Mouse (Mus musculus) midbrain, embryonic 12.5 days (tissue): ENCODE results near the gene Gm47969. TPM values are rescaled to one million over a fixed set of nuclear protein-coding genes. Genes with fewer than 3 reads are reported as not detected.

Experiments used
- ATAC-seq: fragments of 200-750 bp; cut with Nextera tagmentation; 2 replicates; pipeline ENCODE4 v1.8.0; 2017; ENCODE audit warnings: low read depth, moderate TSS enrichment, moderate library complexity; ENCODE audit not compliant: low FRiP score
- H3K27ac ChIP-seq: fragments of 300-500 bp; sonication (generic); replicated peaks from 2 replicates; pipeline ENCODE4 v1.5.1; 2016; ENCODE audit warnings: mild to moderate bottlenecking
- H3K27me3 ChIP-seq: fragments of 300-500 bp; sonication (generic); 2 replicates; pipeline ENCODE4 v1.6.1; 2016; ENCODE audit warnings: mild to moderate bottlenecking
- H3K36me3 ChIP-seq: fragments of 300-500 bp; sonication (generic); 2 replicates; pipeline ENCODE4 v1.6.1; 2016
- H3K4me1 ChIP-seq: fragments of 300-500 bp; sonication (generic); 2 replicates; pipeline ENCODE4 v1.6.1; 2016
- H3K4me2 ChIP-seq: fragments of 300-500 bp; sonication (generic); replicated peaks from 2 replicates; pipeline ENCODE4 v1.6.1; 2016; ENCODE audit warnings: mild to moderate bottlenecking, moderate library complexity
- H3K4me3 ChIP-seq: fragments of 300-500 bp; sonication (generic); 2 replicates; pipeline ENCODE4 v1.5.1; 2016; ENCODE audit warnings: mild to moderate bottlenecking
- H3K9ac ChIP-seq: fragments of 300-500 bp; sonication (generic); replicated peaks from 2 replicates; pipeline ENCODE4 v1.6.1; 2016; ENCODE audit warnings: mild to moderate bottlenecking, moderate library complexity
- H3K9me3 ChIP-seq: fragments of 300-500 bp; sonication (generic); 2 replicates; pipeline ENCODE4 v1.6.1; 2016; ENCODE audit warnings: mild to moderate bottlenecking
- WGBS: fragments of 180-500 bp; shearing (Covaris S2); methylation state at CpG from one replicate; pipeline ENCODE4 v1.1.7; 2016; 5-methylcytosine and 5-hydroxymethylcytosine counted together
- polyA plus RNA-seq: library from polyadenylated mRNA; unstranded; fragments of >200 nt; fragmentation: Nextera tagmentation; extraction: Ambion mirVana; gene quantifications from 2 replicates; pipeline ENCODE4 v1.2.1, GENCODE M21; 2016

Gene Gm47969
- polyA plus RNA-seq, 1 experiment from 2014 or later, result not detected

GRCm38 (mm10) chr1:83038109-83038672, 6.5 kb upstream of the Gm47969 start, which contains the start of gene Slc19a3:
Slc19a3 (minus strand) TSS chr1:83038448.
- H3K4me1 ChIP-seq, result peaks cover 5% of the 10 kb centered on the region; the same call in 1 of the 2 replicates
- WGBS, result 1% methylated on average over 25 of the region's 25 CpGs
- H3K4me3 ChIP-seq, result peak within 1 kb of the TSS; percentile 50
- no peaks in the 10 kb centered on the region for H3K27me3 ChIP-seq
- H3K9me3 ChIP-seq, result no peaks in the 10 kb centered on the region
- peak within 1 kb of the TSS; percentile 46 for H3K9ac ChIP-seq
- H3K36me3 ChIP-seq, result no peaks in the 10 kb centered on the region
- H3K4me2 ChIP-seq, result peak within 1 kb of the TSS; percentile 72
- H3K27ac ChIP-seq, result no peak within 1 kb of the TSS
- ATAC-seq, result peak; percentile 92

- WGBS, result 74% methylated on average over 4 of the region's 4 CpGs
- no peak overlapping the region for H3K27ac ChIP-seq
- H3K4me2 ChIP-seq, result no peak overlapping the region
- ATAC-seq, result no peak
- no peak overlapping the region for H3K4me3 ChIP-seq
- peaks cover 5% of the 10 kb centered on the region; the same call in 1 of the 2 replicates for H3K4me1 ChIP-seq
- H3K9ac ChIP-seq, result no peak overlapping the region
- H3K27me3 ChIP-seq, result no peaks in the 10 kb centered on the region
- no peaks in the 10 kb centered on the region for H3K9me3 ChIP-seq
- H3K36me3 ChIP-seq, result no peaks in the 10 kb centered on the region
These were observed 5.7 kb upstream of the Gm47969 start for GRCm38 (mm10) chr1:83039080-83039479.

GRCm38 (mm10) chr1:83042380-83042779, 2.4 kb upstream of the Gm47969 start, which contains the start of gene Krtap28-10:
Krtap28-10 (minus strand) TSS chr1:83042480.
- no peak for ATAC-seq
- Histone ChIP-seq H3K27me3 (no peaks in the 10 kb centered on the region), H3K9me3 (no peaks in the 10 kb centered on the region), H3K4me3 (no peak within 1 kb of the TSS), H3K27ac (no peak within 1 kb of the TSS), H3K36me3 (no peaks in the 10 kb centered on the region), H3K4me2 (no peak within 1 kb of the TSS), H3K9ac (no peak within 1 kb of the TSS), H3K4me1 (peaks cover 5% of the 10 kb centered on the region; the same call in 1 of the 2 replicates)
- 95% methylated on average over 2 of the region's 2 CpGs for WGBS

- no peaks in the 10 kb centered on the region for H3K27me3 ChIP-seq
- H3K9ac ChIP-seq, result no peak overlapping the region
- H3K4me2 ChIP-seq, result no peak overlapping the region
- H3K9me3 ChIP-seq, result no peaks in the 10 kb centered on the region
- no peaks in the 10 kb centered on the region for H3K36me3 ChIP-seq
- H3K4me1 ChIP-seq, result no peaks in the 10 kb centered on the region
- H3K27ac ChIP-seq, result no peak overlapping the region
- ATAC-seq, result 0 out of 2 replicates have a peak, but pooled peaks have one; percentile 30
- WGBS, result 67% methylated on average over 1 of the region's 1 CpGs
- H3K4me3 ChIP-seq, result no peak overlapping the region
These were observed 13.7 kb downstream of the Gm47969 start for GRCm38 (mm10) chr1:83058481-83058880.

DNA sequence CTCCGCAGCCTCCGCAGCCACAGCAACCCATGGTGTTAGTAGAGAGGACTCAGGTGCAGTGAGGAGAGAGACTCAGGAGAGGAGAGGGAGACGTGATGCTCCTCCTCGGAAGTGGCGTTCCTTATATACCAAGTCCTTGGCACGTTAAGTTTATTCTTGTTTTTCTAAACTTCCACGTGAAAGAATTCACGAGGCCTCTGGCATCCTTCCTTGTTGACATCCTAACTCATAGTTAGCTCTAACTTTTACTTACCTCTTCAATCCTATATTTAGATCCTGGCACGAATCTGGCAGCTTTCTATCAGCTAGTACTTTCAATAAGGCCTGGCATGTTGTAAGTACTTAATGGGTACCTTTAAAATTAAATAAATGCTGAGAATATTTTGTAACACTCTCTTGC, 14.5 kb downstream of the Gm47969 start, which contains the start of gene A030005K14Rik:
Gene A030005K14Rik, minus strand, starts transcription at position 101 of the 400 bp plus-strand sequence.
- no peak within 1 kb of the TSS for H3K4me3 ChIP-seq
- no peaks in the 10 kb centered on the region for H3K4me1 ChIP-seq
- no peak for ATAC-seq
- WGBS, result 89% methylated on average over 9 of the region's 9 CpGs
- no peak within 1 kb of the TSS for H3K9ac ChIP-seq
- no peak within 1 kb of the TSS for H3K4me2 ChIP-seq
- H3K27me3 ChIP-seq, result no peaks in the 10 kb centered on the region
- no peaks in the 10 kb centered on the region for H3K36me3 ChIP-seq
- H3K27ac ChIP-seq, result no peak within 1 kb of the TSS
- H3K9me3 ChIP-seq, result no peaks in the 10 kb centered on the region

GRCm38 (mm10) chr1:83060643-83061042, 15.9 kb downstream of the Gm47969 start, which contains the start of gene Krtap28-13:
Krtap28-13 (plus strand) TSS chr1:83060930.
- no peak for ATAC-seq
- H3K27ac ChIP-seq, result no peak within 1 kb of the TSS
- H3K9ac ChIP-seq, result no peak within 1 kb of the TSS
- no peak within 1 kb of the TSS for H3K4me3 ChIP-seq
- 97% methylated on average over 4 of the region's 4 CpGs for WGBS
- no peaks in the 10 kb centered on the region for H3K27me3 ChIP-seq
- H3K4me2 ChIP-seq, result no peak within 1 kb of the TSS
- no peaks in the 10 kb centered on the region for H3K4me1 ChIP-seq
- H3K9me3 ChIP-seq, result no peaks in the 10 kb centered on the region
- no peaks in the 10 kb centered on the region for H3K36me3 ChIP-seq

DNA sequence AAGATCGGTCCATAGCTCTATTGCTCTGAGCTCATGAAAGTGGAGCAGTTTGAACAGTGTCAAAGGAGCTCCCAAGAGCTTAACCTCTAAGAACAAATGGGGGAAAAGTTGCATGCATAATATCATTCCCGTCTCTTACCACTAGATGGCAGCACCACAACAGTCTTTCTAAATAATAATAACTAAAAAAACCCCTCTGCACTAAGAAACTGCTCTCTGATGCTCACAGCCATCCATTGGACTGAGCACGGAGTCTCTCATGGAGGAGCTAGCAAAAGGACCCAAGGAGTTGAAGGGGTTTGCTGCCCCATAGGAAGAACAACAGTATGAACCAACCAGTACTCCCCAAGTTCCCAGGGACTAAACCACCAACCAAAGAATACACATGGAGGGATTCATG, 20.1 kb downstream of the Gm47969 start:
- Histone ChIP-seq H3K9me3 (no peaks in the 10 kb centered on the region), H3K4me1 (no peaks in the 10 kb centered on the region), H3K27ac (no peak overlapping the region), H3K27me3 (no peaks in the 10 kb centered on the region), H3K4me2 (no peak overlapping the region), H3K9ac (no peak overlapping the region), H3K4me3 (no peak overlapping the region), H3K36me3 (no peaks in the 10 kb centered on the region)
- ATAC-seq, result no peak
- 34% methylated on average over 3 of the region's 3 CpGs for WGBS

DNA sequence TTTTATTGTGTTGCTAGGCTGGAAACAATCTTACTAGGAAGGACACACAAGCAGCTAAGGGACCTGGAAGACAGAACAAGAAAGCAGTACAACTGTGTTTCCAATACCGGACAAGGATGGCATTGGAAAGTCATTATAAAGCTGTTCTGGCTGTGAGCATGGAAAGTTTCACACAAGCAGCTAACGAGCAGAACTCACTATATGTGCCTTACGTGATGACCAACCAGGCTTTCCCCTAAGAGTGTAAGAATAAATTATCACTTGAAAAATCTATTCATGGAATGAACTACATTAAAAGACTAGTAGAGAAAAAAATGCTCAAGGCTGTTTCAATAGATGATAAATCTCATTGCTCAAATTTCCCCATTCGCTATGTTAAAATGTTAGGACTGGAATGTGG, 21.8 kb downstream of the Gm47969 start:
- Histone ChIP-seq H3K9ac (no peak overlapping the region), H3K36me3 (no peaks in the 10 kb centered on the region), H3K4me2 (no peak overlapping the region), H3K27me3 (no peaks in the 10 kb centered on the region), H3K9me3 (no peaks in the 10 kb centered on the region), H3K27ac (no peak overlapping the region), H3K4me1 (no peaks in the 10 kb centered on the region), H3K4me3 (no peak overlapping the region)
- WGBS, result 89% methylated on average over 4 of the region's 4 CpGs
- ATAC-seq, result no peak

DNA sequence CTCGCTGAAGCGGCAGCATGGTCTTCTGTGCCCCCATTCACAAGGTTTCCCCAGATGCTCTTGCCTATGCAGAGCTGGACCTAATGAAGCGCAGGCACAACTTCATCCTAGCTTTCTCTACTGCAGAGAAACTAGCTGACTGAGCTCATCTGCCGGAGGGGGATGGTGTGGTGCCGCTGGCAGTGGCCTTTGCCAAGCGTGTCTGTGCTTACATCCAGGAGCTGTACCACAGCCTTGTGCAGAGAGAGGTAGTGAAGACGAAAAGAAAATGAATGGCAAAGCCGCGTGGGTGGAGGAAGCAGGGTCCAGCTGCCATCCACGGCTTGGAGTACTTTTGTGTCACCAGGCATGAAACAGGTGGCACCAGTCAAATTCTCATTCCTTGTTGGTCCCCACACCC, 22.5 kb downstream of the Gm47969 start:
- 90% methylated on average over 10 of the region's 10 CpGs for WGBS
- Histone ChIP-seq H3K27ac (no peak overlapping the region), H3K9me3 (no peaks in the 10 kb centered on the region), H3K36me3 (no peaks in the 10 kb centered on the region), H3K9ac (no peak overlapping the region), H3K4me1 (no peaks in the 10 kb centered on the region), H3K4me2 (no peak overlapping the region), H3K4me3 (no peak overlapping the region), H3K27me3 (no peaks in the 10 kb centered on the region)
- ATAC-seq, result no peak

GRCm38 (mm10) chr1:83075526-83076189, 30.9 kb downstream of the Gm47969 start:
- no peaks in the 10 kb centered on the region for H3K36me3 ChIP-seq
- WGBS, result 39% methylated on average over 15 of the region's 15 CpGs
- no peaks in the 10 kb centered on the region for H3K4me1 ChIP-seq
- H3K4me2 ChIP-seq, result peak overlapping the region; percentile 39
- no peak overlapping the region for H3K27ac ChIP-seq
- no peaks in the 10 kb centered on the region for H3K27me3 ChIP-seq
- H3K9ac ChIP-seq, result no peak overlapping the region
- no peak overlapping the region for H3K4me3 ChIP-seq
- ATAC-seq, result peak; percentile 54
- no peaks in the 10 kb centered on the region for H3K9me3 ChIP-seq

GRCm38 (mm10) chr1:83076190-83076917, 31.6 kb downstream of the Gm47969 start:
- Histone ChIP-seq H3K27ac (no peak overlapping the region), H3K9ac (no peak overlapping the region), H3K4me2 (peak overlapping the region; percentile 39), H3K36me3 (no peaks in the 10 kb centered on the region), H3K4me3 (no peak overlapping the region), H3K4me1 (no peaks in the 10 kb centered on the region), H3K9me3 (no peaks in the 10 kb centered on the region), H3K27me3 (no peaks in the 10 kb centered on the region)
- WGBS, result 50% methylated on average over 11 of the region's 11 CpGs
- peak; percentile 84 for ATAC-seq

DNA sequence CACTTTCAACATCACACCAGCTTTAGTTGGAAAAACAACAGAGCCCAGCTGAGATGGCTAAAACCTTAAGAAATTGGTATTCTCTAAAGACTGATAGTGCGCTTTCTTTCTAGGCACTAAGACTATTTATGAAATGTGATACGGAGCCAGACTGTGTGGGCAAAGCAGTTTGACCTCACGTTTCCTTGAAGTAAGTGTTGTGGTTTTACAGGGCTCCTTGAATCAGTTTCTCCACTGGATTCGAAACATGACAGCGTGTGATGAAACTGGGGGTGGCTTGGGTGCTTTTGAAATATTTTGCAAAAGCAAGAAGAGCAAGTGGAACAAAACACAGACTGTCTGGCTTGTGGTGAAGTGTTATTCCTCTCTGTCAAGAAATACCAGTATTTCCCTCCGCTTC, 32.3 kb downstream of the Gm47969 start:
- WGBS, result 79% methylated on average over 6 of the region's 6 CpGs
- no peak for ATAC-seq
- no peak overlapping the region for H3K9ac ChIP-seq
- H3K27ac ChIP-seq, result no peak overlapping the region
- H3K4me1 ChIP-seq, result no peaks in the 10 kb centered on the region
- H3K4me3 ChIP-seq, result no peak overlapping the region
- H3K4me2 ChIP-seq, result no peak overlapping the region
- H3K27me3 ChIP-seq, result no peaks in the 10 kb centered on the region
- H3K9me3 ChIP-seq, result no peaks in the 10 kb centered on the region
- H3K36me3 ChIP-seq, result no peaks in the 10 kb centered on the region
